Mouse (Mus musculus) kidney, adult 2 months (tissue): ENCODE data around the gene Cd34.

Experiments used
- CTCF ChIP-seq: fragments of 200-500 bp; conservative IDR thresholded peaks from 2 replicates; pipeline ENCODE4 v1.5.1; 2011; ENCODE audit warnings: low read depth, mild to moderate bottlenecking, control low read depth, low read length, moderate library complexity, mixed read lengths; ENCODE audit not compliant: insufficient read depth, insufficient read length
- POLR2A ChIP-seq: fragments of 200-500 bp; IDR thresholded peaks from one replicate; pipeline ENCODE4 v1.6.1; 2011; ENCODE audit warnings: low read depth, low read length, control low read depth

GRCm38 (mm10) chr1:194954694-194955093 lies 16.1 kb downstream of the Cd34 start:
- no peak for TF ChIP-seq CTCF
- no peak for TF ChIP-seq POLR2A
